Mouse (Mus musculus): ENCODE results near the gene Mgat3. TPM values are rescaled to one million over a fixed set of nuclear protein-coding genes. Genes with fewer than 3 reads are reported as not detected.

The Mgat3 gene
- polyA plus RNA-seq, 1 experiment from 2014 or later = 7.3 TPM

GRCm38 (mm10) chr15:80219211-80219610 lies 45.7 kb downstream of the Mgat3 start:
- Histone ChIP-seq H3K4me3 (replicated peaks) (no peak overlapping the region), H3K9ac (no peak overlapping the region), H3K27me3 (no peaks in the 10 kb centered on the region), H3K4me1 (peaks cover 7% of the 10 kb centered on the region), H3K36me3 (no peaks in the 10 kb centered on the region), H3K9me3 (replicated peaks) (no peaks in the 10 kb centered on the region), H3K27ac (no peak overlapping the region), H3K4me2 (peak overlapping the region; percentile 32)
- no peak for ATAC-seq (replicated peaks; ENCODE audit: low FRiP score)
- WGBS = 32% methylated on average over 14 of the region's 14 CpGs

- no peak overlapping the region for H3K9ac ChIP-seq
- peaks cover 7% of the 10 kb centered on the region for H3K4me1 ChIP-seq
- no peak overlapping the region for H3K27ac ChIP-seq
- H3K36me3 ChIP-seq = no peaks in the 10 kb centered on the region
- ATAC-seq (replicated peaks; ENCODE audit: low FRiP score) = no peak
- H3K27me3 ChIP-seq = no peaks in the 10 kb centered on the region
- 69% methylated on average over 4 of the region's 4 CpGs for WGBS
- H3K9me3 ChIP-seq (replicated peaks) = no peaks in the 10 kb centered on the region
- H3K4me2 ChIP-seq = peak overlapping the region; percentile 32
- H3K4me3 ChIP-seq (replicated peaks) = no peak overlapping the region
Measured at GRCm38 (mm10) chr15:80219705-80220657, 46.5 kb downstream of the Mgat3 start.

GRCm38 (mm10) chr15:80221031-80221430 lies 47.5 kb downstream of the Mgat3 start:
- Histone ChIP-seq H3K27me3 (no peaks in the 10 kb centered on the region), H3K4me1 (peaks cover 11% of the 10 kb centered on the region), H3K4me3 (replicated peaks) (no peak overlapping the region), H3K27ac (no peak overlapping the region), H3K4me2 (no peak overlapping the region), H3K9me3 (replicated peaks) (no peaks in the 10 kb centered on the region), H3K36me3 (no peaks in the 10 kb centered on the region), H3K9ac (no peak overlapping the region)
- WGBS = 72% methylated on average over 8 of the region's 8 CpGs
- ATAC-seq (replicated peaks; ENCODE audit: low FRiP score) = no peak

- H3K4me3 ChIP-seq (replicated peaks) = no peak overlapping the region
- no peak overlapping the region for H3K4me2 ChIP-seq
- H3K27me3 ChIP-seq = no peaks in the 10 kb centered on the region
- H3K9ac ChIP-seq = no peak overlapping the region
- no peaks in the 10 kb centered on the region for H3K9me3 ChIP-seq (replicated peaks)
- no peak for ATAC-seq (replicated peaks; ENCODE audit: low FRiP score)
- H3K4me1 ChIP-seq = peaks cover 11% of the 10 kb centered on the region
- 89% methylated on average over 7 of the region's 7 CpGs for WGBS
- H3K27ac ChIP-seq = no peak overlapping the region
- no peaks in the 10 kb centered on the region for H3K36me3 ChIP-seq
Measured at GRCm38 (mm10) chr15:80223751-80224150, 50.2 kb downstream of the Mgat3 start.

GRCm38 (mm10) chr15:80225208-80225607 lies 51.7 kb downstream of the Mgat3 start:
- WGBS = 30% methylated on average over 9 of the region's 9 CpGs
- no peaks in the 10 kb centered on the region for H3K36me3 ChIP-seq
- H3K9ac ChIP-seq = no peak overlapping the region
- no peak overlapping the region for H3K4me2 ChIP-seq
- no peaks in the 10 kb centered on the region for H3K27me3 ChIP-seq
- H3K4me3 ChIP-seq (replicated peaks) = no peak overlapping the region
- no peaks in the 10 kb centered on the region for H3K9me3 ChIP-seq (replicated peaks)
- no peak overlapping the region for H3K27ac ChIP-seq
- H3K4me1 ChIP-seq = peaks cover 4% of the 10 kb centered on the region; the same call in 1 of the 2 replicates
- ATAC-seq (replicated peaks; ENCODE audit: low FRiP score) = no peak; the same call in 1 of the 2 replicates

- no peak overlapping the region for H3K27ac ChIP-seq
- H3K9ac ChIP-seq = no peak overlapping the region
- peaks cover 4% of the 10 kb centered on the region; the same call in 1 of the 2 replicates for H3K4me1 ChIP-seq
- no peaks in the 10 kb centered on the region for H3K9me3 ChIP-seq (replicated peaks)
- no peaks in the 10 kb centered on the region for H3K27me3 ChIP-seq
- 47% methylated on average over 2 of the region's 2 CpGs for WGBS
- no peak overlapping the region for H3K4me2 ChIP-seq
- no peak overlapping the region for H3K4me3 ChIP-seq (replicated peaks)
- no peaks in the 10 kb centered on the region for H3K36me3 ChIP-seq
- ATAC-seq (replicated peaks; ENCODE audit: low FRiP score) = no peak
Measured at GRCm38 (mm10) chr15:80225796-80226195, 52.3 kb downstream of the Mgat3 start.

- Histone ChIP-seq H3K27ac (no peak overlapping the region), H3K27me3 (no peaks in the 10 kb centered on the region), H3K4me2 (no peak overlapping the region), H3K9ac (no peak overlapping the region), H3K4me1 (peaks cover 8% of the 10 kb centered on the region), H3K36me3 (no peaks in the 10 kb centered on the region), H3K4me3 (replicated peaks) (no peak overlapping the region), H3K9me3 (replicated peaks) (no peaks in the 10 kb centered on the region)
- no peak for ATAC-seq (replicated peaks; ENCODE audit: low FRiP score)
- 78% methylated on average over 17 of the region's 17 CpGs for WGBS
Measured at GRCm38 (mm10) chr15:80228071-80228800, 54.7 kb downstream of the Mgat3 start.

- Histone ChIP-seq H3K4me1 (peaks cover 20% of the 10 kb centered on the region), H3K9ac (no peak overlapping the region), H3K27ac (no peak overlapping the region), H3K4me2 (no peak overlapping the region), H3K36me3 (peaks cover 20% of the 10 kb centered on the region), H3K4me3 (replicated peaks) (no peak overlapping the region), H3K27me3 (no peaks in the 10 kb centered on the region), H3K9me3 (replicated peaks) (no peaks in the 10 kb centered on the region)
- ATAC-seq (replicated peaks; ENCODE audit: low FRiP score) = no peak
- WGBS = 79% methylated on average over 2 of the region's 2 CpGs
Measured at GRCm38 (mm10) chr15:80232331-80232730, 58.8 kb downstream of the Mgat3 start.

GRCm38 (mm10) chr15:80233053-80233452 lies 59.5 kb downstream of the Mgat3 start:
- Histone ChIP-seq H3K27me3 (no peaks in the 10 kb centered on the region), H3K9ac (peak overlapping the region; percentile 29; the same call in 1 of the 2 replicates), H3K9me3 (replicated peaks) (no peaks in the 10 kb centered on the region), H3K4me2 (peak overlapping the region; percentile 75), H3K27ac (peak overlapping the region; percentile 93), H3K4me3 (replicated peaks) (peak overlapping the region; percentile 98), H3K4me1 (peaks cover 20% of the 10 kb centered on the region), H3K36me3 (peaks cover 25% of the 10 kb centered on the region)
- WGBS = 44% methylated on average over 4 of the region's 4 CpGs
- ATAC-seq (replicated peaks; ENCODE audit: low FRiP score) = peak; percentile 11; the same call in 1 of the 2 replicates

- under 1% methylated on average over 67 of the region's 67 CpGs for WGBS
- peak; percentile 97 for ATAC-seq (replicated peaks; ENCODE audit: low FRiP score)
- H3K4me3 ChIP-seq (replicated peaks) = peak within 1 kb of the TSS; percentile 98
Measured at GRCm38 (mm10) chr15:80233733-80234509, 60.4 kb downstream of the Mgat3 start, which contains the start of gene Mief1. Gene Mief1 (plus strand): TSS chr15:80234018.

GRCm38 (mm10) chr15:80235535-80235934 lies 62.0 kb downstream of the Mgat3 start, which contains the start of gene AC140267.1:
Gene AC140267.1 (plus strand): TSS chr15:80235835.
- H3K27ac ChIP-seq = peak within 1 kb of the TSS; percentile 93
- H3K9ac ChIP-seq = peak within 1 kb of the TSS; percentile 81
- H3K4me3 ChIP-seq (replicated peaks) = peak within 1 kb of the TSS; percentile 98
- peaks cover 43% of the 10 kb centered on the region for H3K36me3 ChIP-seq
- no peaks in the 10 kb centered on the region for H3K9me3 ChIP-seq (replicated peaks)
- no peaks in the 10 kb centered on the region for H3K27me3 ChIP-seq
- peak within 1 kb of the TSS; percentile 75 for H3K4me2 ChIP-seq
- peaks cover 20% of the 10 kb centered on the region for H3K4me1 ChIP-seq
- no peak for ATAC-seq (replicated peaks; ENCODE audit: low FRiP score)
- 95% methylated on average over 9 of the region's 9 CpGs for WGBS

More at GRCm38 (mm10) chr15:80233733-80234509, 60.4 kb downstream of the Mgat3 start, which contains the start of gene Mief1:
- peaks cover 34% of the 10 kb centered on the region for H3K36me3 ChIP-seq
- peak within 1 kb of the TSS; percentile 93 for H3K27ac ChIP-seq
- H3K27me3 ChIP-seq = no peaks in the 10 kb centered on the region
- H3K9me3 ChIP-seq (replicated peaks) = no peaks in the 10 kb centered on the region
- peak within 1 kb of the TSS; percentile 81 for H3K9ac ChIP-seq
- H3K4me1 ChIP-seq = peaks cover 20% of the 10 kb centered on the region
- H3K4me2 ChIP-seq = peak within 1 kb of the TSS; percentile 75

All from kidney, embryonic 15.5 days (tissue).